Mouse (Mus musculus): ENCODE data around the gene Hspa12b. TPM values are rescaled to one million over a fixed set of nuclear protein-coding genes. Genes with fewer than 3 reads are reported as not detected.

Hspa12b gene
- polyA plus RNA-seq (2012; ENCODE audit: insufficient read depth, low replicate concordance): 0.36 TPM in 1 of 2 replicates, not detected in the other

DNA sequence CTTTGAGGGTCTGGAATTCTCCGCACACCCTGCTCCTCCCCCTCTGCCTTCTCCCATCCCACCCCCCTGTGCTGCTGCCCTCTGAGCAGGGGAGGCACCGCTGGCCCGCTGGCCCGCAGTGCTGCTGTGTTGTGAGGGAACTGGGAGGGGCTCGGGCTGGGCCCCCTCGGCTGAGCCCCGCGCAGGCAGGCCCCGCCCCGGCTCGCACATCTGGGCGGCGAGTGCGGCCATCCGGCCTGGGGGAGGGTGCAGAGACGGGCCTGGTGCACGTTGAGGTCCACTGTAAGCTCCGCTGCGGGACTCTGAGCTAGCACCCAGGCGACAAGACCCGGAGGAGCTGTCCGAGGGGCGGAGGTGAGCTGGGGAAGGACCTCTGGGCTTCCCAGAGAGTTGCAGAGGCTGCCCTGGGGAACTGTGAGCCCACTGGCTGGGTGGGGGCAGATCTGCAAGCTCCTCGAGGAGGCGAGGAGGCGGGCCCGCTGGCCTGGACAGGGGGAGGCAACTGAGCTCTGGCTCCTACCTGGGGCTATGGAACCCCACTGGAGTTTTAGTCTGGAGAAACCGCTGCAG lies at the start of gene Hspa12b:
Gene Hspa12b, plus strand, starts transcription at position 120 of the 570 bp plus-strand sequence.
- Histone ChIP-seq H3K4me1 (peaks cover 75% of the 10 kb centered on the region), H3K9me3 (no peaks in the 10 kb centered on the region), H3K27me3 (replicated peaks) (peaks cover 47% of the 10 kb centered on the region), H3K4me3 (replicated peaks) (peak within 1 kb of the TSS; percentile 89), H3K36me3 (replicated peaks; ENCODE audit: low read length) (no peaks in the 10 kb centered on the region)
- TF ChIP-seq FLI1 (IDR thresholded peaks at IDR 0.05; ENCODE audit: low read length) (no peak), GATA1 (IDR thresholded peaks at IDR 0.05; ENCODE audit: borderline replicate concordance, low read length) (no peak)

DNA sequence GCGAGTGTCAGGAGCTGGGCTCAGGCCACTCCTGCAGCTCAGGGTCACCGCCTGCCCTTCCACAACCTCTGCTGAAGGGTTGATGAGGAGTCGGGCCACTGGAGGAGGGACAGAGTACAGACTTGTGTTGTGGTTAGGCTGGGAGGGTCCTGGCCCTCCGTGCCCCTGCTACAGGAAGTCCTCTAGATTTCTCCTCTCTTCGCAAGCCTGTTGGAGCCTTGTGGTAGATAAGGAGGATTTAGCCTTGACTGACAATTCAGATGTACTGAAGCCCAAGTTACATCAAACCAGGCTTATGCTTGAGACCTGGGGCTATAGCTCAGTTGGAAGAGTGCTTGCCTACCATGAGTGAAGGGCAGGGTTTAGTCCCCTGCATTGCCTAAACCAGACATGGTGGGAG lies 46.6 kb upstream of the Hspa12b start:
- Histone ChIP-seq H3K4me1 (peaks cover 71% of the 10 kb centered on the region), H3K9me3 (peaks cover 9% of the 10 kb centered on the region; the same call in 1 of the 2 replicates), H3K4me3 (replicated peaks) (peak overlapping the region; percentile 53), H3K36me3 (replicated peaks; ENCODE audit: low read length) (peaks cover 3% of the 10 kb centered on the region), H3K27me3 (replicated peaks) (peaks cover 91% of the 10 kb centered on the region)
- TF ChIP-seq FLI1 (IDR thresholded peaks at IDR 0.05; ENCODE audit: low read length) (no peak), GATA1 (IDR thresholded peaks at IDR 0.05; ENCODE audit: borderline replicate concordance, low read length) (no peak; the same call in 2 of the 3 replicates)

DNA sequence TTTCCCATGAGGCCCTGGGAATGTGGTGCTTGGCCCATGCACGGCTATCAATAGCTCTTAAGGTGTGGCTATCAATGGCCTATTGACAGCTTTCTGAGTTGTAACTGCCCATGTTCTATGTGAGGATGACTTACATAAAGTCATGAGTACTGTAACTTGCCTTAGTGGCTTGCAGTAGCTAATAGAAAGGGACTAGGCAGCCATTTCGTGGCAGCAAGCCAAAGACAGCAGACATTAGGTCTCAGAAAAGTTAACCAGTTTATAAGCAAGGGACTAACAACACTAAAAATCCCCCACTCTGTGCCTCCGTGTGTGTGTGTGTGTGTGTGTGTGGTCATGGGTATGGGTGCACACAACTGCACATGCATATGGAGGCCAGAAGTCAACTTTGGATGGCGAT lies 42.9 kb upstream of the Hspa12b start:
- no peak overlapping the region for H3K4me3 ChIP-seq (replicated peaks)
- no peaks in the 10 kb centered on the region for H3K36me3 ChIP-seq (replicated peaks; ENCODE audit: low read length)
- TF ChIP-seq FLI1 (IDR thresholded peaks at IDR 0.05; ENCODE audit: low read length) (no peak), GATA1 (IDR thresholded peaks at IDR 0.05; ENCODE audit: borderline replicate concordance, low read length) (no peak)
- peaks cover 69% of the 10 kb centered on the region for H3K4me1 ChIP-seq
- peaks cover 77% of the 10 kb centered on the region for H3K27me3 ChIP-seq (replicated peaks)
- no peaks in the 10 kb centered on the region for H3K9me3 ChIP-seq

DNA sequence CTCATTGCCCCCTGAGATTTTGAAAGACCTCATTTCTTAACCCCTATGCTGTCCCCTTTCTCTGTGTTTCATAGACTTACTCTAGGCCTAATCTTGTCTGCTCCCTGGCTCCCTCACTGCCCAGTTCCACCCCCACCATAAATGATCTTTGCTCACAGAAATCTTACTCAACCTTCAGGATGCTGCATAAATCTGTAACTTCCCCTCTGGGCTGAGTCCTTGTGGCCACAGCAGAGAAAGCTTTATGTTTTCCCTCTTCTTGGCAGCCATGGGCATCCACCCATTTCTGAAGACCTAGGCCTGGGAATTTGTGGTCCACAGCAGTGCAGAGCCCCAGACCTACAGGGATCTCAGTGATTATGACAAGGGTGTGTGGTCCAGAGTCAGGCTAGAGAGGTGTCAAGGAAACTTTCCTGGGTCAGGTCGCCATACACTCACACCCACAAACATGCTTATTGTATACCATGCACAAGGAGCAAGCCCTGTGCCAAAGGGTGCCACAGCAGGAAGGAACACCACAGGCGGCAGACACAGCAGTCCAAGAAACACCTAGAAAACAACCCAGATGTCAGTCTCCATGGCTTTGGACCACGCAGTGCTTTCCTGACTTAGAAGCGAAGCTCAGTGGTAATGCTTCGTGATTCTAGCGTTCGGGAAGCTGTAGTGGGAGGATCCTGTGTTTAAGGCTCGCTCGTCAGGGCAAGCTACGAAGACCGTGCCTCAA lies 40.3 kb upstream of the Hspa12b start, which contains the start of gene Siglec1:
Gene Siglec1, minus strand, starts transcription at position 99 of the 724 bp plus-strand sequence.
- no peaks in the 10 kb centered on the region for H3K36me3 ChIP-seq (replicated peaks; ENCODE audit: low read length)
- no peaks in the 10 kb centered on the region for H3K9me3 ChIP-seq
- H3K27me3 ChIP-seq (replicated peaks): peaks cover 52% of the 10 kb centered on the region
- no peak for TF ChIP-seq FLI1 (IDR thresholded peaks at IDR 0.05; ENCODE audit: low read length)
- peak within 1 kb of the TSS; percentile 66 for H3K4me3 ChIP-seq (replicated peaks)
- H3K4me1 ChIP-seq: peaks cover 69% of the 10 kb centered on the region

DNA sequence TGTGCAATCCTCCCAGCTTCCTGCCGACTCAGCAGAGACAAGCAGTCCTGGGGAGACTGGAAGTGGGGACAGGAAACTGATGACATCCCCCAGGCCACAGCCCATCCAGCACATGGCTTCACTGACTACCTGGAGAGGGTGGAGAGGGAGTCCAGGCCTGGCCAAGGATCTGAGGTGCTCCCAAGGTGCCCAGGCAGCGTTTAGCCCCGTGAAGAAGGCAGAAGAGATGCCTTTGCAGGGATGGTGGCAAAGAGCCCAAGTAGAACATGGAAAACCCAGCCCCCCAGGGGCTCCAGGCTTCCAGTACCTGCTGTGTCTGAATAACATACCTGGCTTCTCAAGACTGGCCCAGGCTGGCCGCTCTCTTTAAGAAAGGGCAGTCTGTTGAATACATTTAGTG lies 38.5 kb upstream of the Hspa12b start:
- Histone ChIP-seq H3K9me3 (no peaks in the 10 kb centered on the region), H3K36me3 (replicated peaks; ENCODE audit: low read length) (no peaks in the 10 kb centered on the region), H3K4me3 (replicated peaks) (no peak overlapping the region), H3K27me3 (replicated peaks) (peaks cover 37% of the 10 kb centered on the region), H3K4me1 (peaks cover 66% of the 10 kb centered on the region)
- TF ChIP-seq FLI1 (IDR thresholded peaks at IDR 0.05; ENCODE audit: low read length) (no peak), GATA1 (IDR thresholded peaks at IDR 0.05; ENCODE audit: borderline replicate concordance, low read length) (no peak)

DNA sequence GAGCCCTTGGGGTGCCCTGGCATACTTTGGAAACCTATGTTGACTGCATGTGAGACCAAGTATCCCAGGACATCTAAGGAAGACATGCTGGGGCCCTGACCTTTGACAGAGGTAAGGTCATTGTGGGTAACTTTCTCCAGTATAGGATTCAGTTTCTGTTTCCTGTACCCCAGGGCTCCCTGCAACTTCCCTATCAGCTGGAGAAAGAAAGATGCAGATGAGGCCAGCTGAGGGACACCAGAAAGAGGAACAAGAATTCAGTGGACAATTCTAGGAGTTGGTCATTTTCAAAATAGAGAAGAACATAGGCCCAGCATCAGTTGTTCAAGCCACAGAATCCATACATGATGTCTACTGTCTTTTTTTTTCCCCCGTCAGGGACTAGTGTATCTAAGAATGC lies 37.4 kb upstream of the Hspa12b start:
- no peaks in the 10 kb centered on the region for H3K36me3 ChIP-seq (replicated peaks; ENCODE audit: low read length)
- peaks cover 74% of the 10 kb centered on the region for H3K4me1 ChIP-seq
- H3K27me3 ChIP-seq (replicated peaks): peaks cover 27% of the 10 kb centered on the region
- no peaks in the 10 kb centered on the region for H3K9me3 ChIP-seq
- TF ChIP-seq FLI1 (IDR thresholded peaks at IDR 0.05; ENCODE audit: low read length) (no peak), GATA1 (IDR thresholded peaks at IDR 0.05; ENCODE audit: borderline replicate concordance, low read length) (no peak)
- H3K4me3 ChIP-seq (replicated peaks): no peak overlapping the region

DNA sequence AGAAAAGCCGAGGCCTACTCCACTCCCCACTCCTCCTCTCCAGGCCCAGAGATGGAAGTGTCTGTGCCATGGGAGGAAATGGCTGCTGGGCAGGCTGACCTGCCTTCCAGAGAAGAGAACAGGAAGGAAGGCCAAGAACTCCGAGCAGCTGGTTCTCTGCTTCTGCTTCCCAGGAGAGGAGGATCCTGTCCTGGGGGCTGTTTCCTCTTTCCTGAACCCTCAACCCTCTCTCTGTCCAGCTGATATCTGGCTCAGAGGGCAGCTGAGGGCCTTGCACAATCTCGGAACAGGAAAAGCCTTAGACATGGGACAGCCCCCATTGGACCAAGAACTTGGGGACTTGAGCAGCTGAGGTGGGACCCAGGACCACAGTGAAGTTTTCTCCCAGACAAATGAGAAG lies 36.2 kb upstream of the Hspa12b start:
- Histone ChIP-seq H3K9me3 (no peaks in the 10 kb centered on the region), H3K4me3 (replicated peaks) (no peak overlapping the region), H3K27me3 (replicated peaks) (peaks cover 15% of the 10 kb centered on the region), H3K4me1 (peaks cover 80% of the 10 kb centered on the region), H3K36me3 (replicated peaks; ENCODE audit: low read length) (no peaks in the 10 kb centered on the region)
- TF ChIP-seq FLI1 (IDR thresholded peaks at IDR 0.05; ENCODE audit: low read length) (no peak), GATA1 (IDR thresholded peaks at IDR 0.05; ENCODE audit: borderline replicate concordance, low read length) (no peak)

DNA sequence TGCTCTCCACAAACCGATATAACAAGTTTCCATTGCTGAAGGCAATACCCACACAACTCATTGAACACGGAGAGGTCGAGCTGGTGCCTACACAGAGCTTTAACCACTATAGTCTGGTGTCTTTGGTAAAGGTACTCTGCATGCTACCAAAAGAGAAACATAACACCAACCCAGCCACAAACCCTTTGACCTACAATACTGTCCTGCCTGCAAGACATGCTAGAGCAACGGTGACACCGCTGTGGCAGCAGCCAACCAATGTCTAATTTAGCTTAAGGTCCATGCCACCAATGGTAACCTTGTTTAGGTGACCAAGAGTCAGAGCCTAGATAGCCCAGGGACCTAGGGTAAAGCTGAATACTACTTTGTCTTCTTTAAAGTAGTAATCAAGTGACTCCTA lies 33.5 kb upstream of the Hspa12b start:
- Histone ChIP-seq H3K27me3 (replicated peaks) (peaks cover 1% of the 10 kb centered on the region), H3K9me3 (no peaks in the 10 kb centered on the region), H3K4me3 (replicated peaks) (no peak overlapping the region), H3K4me1 (peaks cover 83% of the 10 kb centered on the region), H3K36me3 (replicated peaks; ENCODE audit: low read length) (no peaks in the 10 kb centered on the region)
- TF ChIP-seq FLI1 (IDR thresholded peaks at IDR 0.05; ENCODE audit: low read length) (no peak), GATA1 (IDR thresholded peaks at IDR 0.05; ENCODE audit: borderline replicate concordance, low read length) (no peak)

DNA sequence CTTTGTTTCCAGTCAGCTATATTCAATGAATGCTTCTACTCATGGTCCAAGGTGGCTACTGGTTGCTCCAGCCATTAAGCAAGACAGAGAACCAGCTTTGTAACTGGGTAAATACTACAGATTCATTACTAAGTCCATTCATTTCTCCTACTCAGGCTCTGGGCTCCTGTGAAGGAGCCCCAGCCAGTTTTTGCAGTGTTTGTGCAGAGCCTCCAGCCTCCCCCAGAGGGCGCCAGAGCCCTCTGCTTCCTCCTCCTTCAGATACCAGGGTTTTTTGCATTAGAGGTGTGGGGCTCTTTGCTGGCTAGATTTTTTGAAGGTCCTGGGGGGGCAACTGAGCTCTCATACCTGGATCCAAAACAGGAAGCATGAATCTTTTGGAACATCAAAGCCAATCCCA lies 32.3 kb upstream of the Hspa12b start:
- Histone ChIP-seq H3K4me3 (replicated peaks) (no peak overlapping the region), H3K27me3 (replicated peaks) (peaks cover 1% of the 10 kb centered on the region), H3K9me3 (no peaks in the 10 kb centered on the region), H3K36me3 (replicated peaks; ENCODE audit: low read length) (no peaks in the 10 kb centered on the region), H3K4me1 (peaks cover 74% of the 10 kb centered on the region)
- TF ChIP-seq GATA1 (IDR thresholded peaks at IDR 0.05; ENCODE audit: borderline replicate concordance, low read length) (no peak), FLI1 (IDR thresholded peaks at IDR 0.05; ENCODE audit: low read length) (no peak)

DNA sequence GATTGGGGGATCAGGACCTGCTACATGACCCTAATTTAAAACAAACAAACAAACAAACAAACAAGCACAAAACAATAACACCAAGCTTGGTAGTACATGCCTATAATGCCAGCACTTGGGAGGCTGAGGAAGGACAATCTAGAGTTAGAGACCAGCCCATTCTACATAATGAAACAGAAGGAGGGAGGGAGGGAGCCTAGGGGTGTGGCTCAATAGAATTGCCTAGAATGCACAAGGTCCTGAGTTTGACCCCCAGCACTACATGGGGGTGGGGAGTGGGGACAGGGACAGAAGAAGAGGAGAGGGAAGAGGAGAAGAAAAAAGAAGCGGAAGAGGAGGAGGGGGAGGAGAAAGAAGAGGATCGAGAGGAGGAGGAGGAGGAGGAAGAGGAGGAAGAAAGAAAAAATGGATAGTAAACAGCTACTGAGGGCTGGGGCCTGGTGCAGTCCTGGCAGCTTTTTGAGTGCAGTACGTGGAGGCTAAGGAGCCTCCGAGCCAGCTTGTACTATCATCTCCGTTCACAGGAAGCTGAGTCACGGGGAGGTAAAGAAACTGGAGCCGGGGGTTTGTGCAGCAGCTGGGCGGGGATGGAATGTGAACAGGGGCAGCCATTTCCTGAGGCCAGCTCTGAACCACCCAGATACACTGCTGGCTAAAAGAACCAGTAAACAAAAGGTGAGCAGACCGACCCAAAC lies 30.8 kb upstream of the Hspa12b start:
- H3K36me3 ChIP-seq (replicated peaks; ENCODE audit: low read length): no peaks in the 10 kb centered on the region
- TF ChIP-seq FLI1 (IDR thresholded peaks at IDR 0.05; ENCODE audit: low read length) (no peak), GATA1 (IDR thresholded peaks at IDR 0.05; ENCODE audit: borderline replicate concordance, low read length) (no peak)
- peaks cover 1% of the 10 kb centered on the region for H3K27me3 ChIP-seq (replicated peaks)
- H3K9me3 ChIP-seq: no peaks in the 10 kb centered on the region
- H3K4me1 ChIP-seq: peaks cover 60% of the 10 kb centered on the region
- peak overlapping the region; percentile 87 for H3K4me3 ChIP-seq (replicated peaks)

Data from megakaryocyte, embryonic 14.5 days (primary cell).